8 mouse cellular contexts compared by ENCODE assay signal in the genomic region with DNA sequence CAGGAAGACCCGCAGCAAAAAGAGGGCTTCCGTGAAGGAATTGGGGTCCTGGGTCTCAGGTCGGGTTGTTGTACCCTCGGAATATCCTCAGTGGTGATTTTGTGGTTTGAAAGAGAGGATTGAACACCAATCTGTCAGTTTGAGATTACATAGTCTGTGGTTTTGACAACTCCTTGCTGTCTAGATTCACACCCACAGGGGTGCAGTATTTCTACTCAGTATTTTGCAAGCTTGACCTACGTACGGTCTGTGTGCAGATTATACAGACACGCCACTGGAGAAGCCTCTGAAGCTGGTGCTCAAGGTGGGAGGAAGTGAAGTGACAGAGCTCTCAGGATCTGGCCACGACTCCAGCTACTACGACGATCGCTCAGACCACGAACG. TPM values are rescaled to one million over a fixed set of nuclear protein-coding genes. Genes with fewer than 3 reads are reported as not detected.
DNase-seq lines count a peak whose midpoint lies in the region; ATAC-seq and TF ChIP-seq lines count a peak whose summit lies in the region.

No protein-coding gene starts in this region.

- no peak for TF ChIP-seq CTCF in testis, adult 2 months (IDR thresholded peaks at IDR 0.05; ENCODE audit: control insufficient read depth, insufficient read depth, insufficient replicate concordance, low read depth, low read length)

- H3K4me2 ChIP-seq in intestine, embryonic 16.5 days (ENCODE audit: low read depth, low read length), result peak overlapping the region; percentile 81

- WGBS in intestine, embryonic 16.5 days, result 34% methylated on average over 13 of the region's 13 CpGs

- peak overlapping the region; percentile 98 for H3K4me3 ChIP-seq in testis, adult 2 months (ENCODE audit: control insufficient read depth, low read depth, low read length)
- peak overlapping the region; percentile 85 for H3K4me3 ChIP-seq in intestine, embryonic 16.5 days (ENCODE audit: low read length)

- H3K36me3 ChIP-seq in testis, adult 2 months (ENCODE audit: control insufficient read depth, insufficient read depth, low read length), result peaks cover 1% of the 10 kb centered on the region
- peaks cover 6% of the 10 kb centered on the region; the same call in 1 of the 2 replicates for H3K36me3 ChIP-seq in intestine, embryonic 16.5 days (ENCODE audit: control insufficient read depth, insufficient read depth, low read length)

- H3K4me1 ChIP-seq in testis, adult 2 months (ENCODE audit: control insufficient read depth, insufficient read depth, low read length), result peaks cover 7% of the 10 kb centered on the region
- H3K4me1 ChIP-seq in intestine, embryonic 16.5 days (ENCODE audit: control insufficient read depth, insufficient read depth, low read length), result peaks cover 12% of the 10 kb centered on the region

- TF ChIP-seq POLR2A in testis, adult 2 months (IDR thresholded peaks at IDR 0.05; ENCODE audit: control insufficient read depth, low read depth, low read length), result no peak

- peak overlapping the region; percentile 82 for H3K9ac ChIP-seq in intestine, embryonic 16.5 days (ENCODE audit: low read depth, low read length)

- peak; percentile 21 for ATAC-seq in intestine, embryonic 16.5 days
- ATAC-seq in monocyte, adult 5-6 weeks (replicated peaks; ENCODE audit: insufficient number of reproducible peaks, low FRiP score, low TSS enrichment, poor library complexity, severe bottlenecking), result peak; percentile 37; the same call in 1 of the 2 replicates

- no peaks in the 10 kb centered on the region for H3K9me3 ChIP-seq in intestine, embryonic 16.5 days (ENCODE audit: control insufficient read depth, low read length)

- DNase-seq in adrenal gland, adult 2 months, result peak; percentile 4
- no peak for DNase-seq in adrenal gland, adult 8-10 months
- DNase-seq in testis, postnatal 14 days (ENCODE audit: low spot score), result no peak
- DNase-seq in gastrocnemius, adult 18-20 months (ENCODE audit: low spot score), result no peak
- DNase-seq in left cerebral cortex, adult 18-20 months (ENCODE audit: low spot score in 2 of 2), result no peak

- H3K27ac ChIP-seq in testis, adult 2 months (ENCODE audit: control insufficient read depth, insufficient read depth, low read depth, low read length), result peak overlapping the region; percentile 95
- H3K27ac ChIP-seq in intestine, embryonic 16.5 days (ENCODE audit: low read length), result peak overlapping the region; percentile 90

- H3K27me3 ChIP-seq in testis, adult 2 months (ENCODE audit: control insufficient read depth, insufficient read depth, low read length), result no peaks in the 10 kb centered on the region
- H3K27me3 ChIP-seq in intestine, embryonic 16.5 days (replicated peaks; ENCODE audit: control insufficient read depth, insufficient read depth, low read length), result no peaks in the 10 kb centered on the region

RNA-seq across cellular contexts. Expression of a gene that starts 0.6 kb away (rescaled TPM):
- 10 to 100 TPM; 28.7 to 29.1 TPM for total RNA-seq in adrenal gland, adult 2 months (2021)
- 16.4 and 16.8 TPM in 2 replicates for polyA plus RNA-seq in adrenal gland, adult 2 months (2012; rRNA removed)
- total RNA-seq in adrenal gland, adult 8-10 months (2022), result 10 to 100 TPM; 29.7 to 53.5 (median 41.0) TPM
- polyA plus RNA-seq in testis, adult 2 months (2012; rRNA removed), result 49.1 and 50.8 TPM in 2 replicates
- 35.7 and 37.4 TPM in 2 replicates for polyA plus RNA-seq in intestine, embryonic 16.5 days (2015; fragmentation: Nextera tagmentation; extraction: Ambion mirVana)
- 129 to 150 TPM (median 134 TPM) in 3 replicates for total RNA-seq in monocyte, adult 5-6 weeks (2017)
- total RNA-seq in gastrocnemius, adult 18-20 months (2021), result 1 to 10 TPM; 8.8 to 9.4 TPM
- total RNA-seq in left cerebral cortex, adult 18-20 months (2021), result 10 to 100 TPM; 75.9 to 85.0 TPM

RNA-seq across cellular contexts. Expression of a gene that starts 0.6 kb away (rescaled TPM):
- 1 to 10 TPM in 1 of 2 experiments, under 1 TPM in 1; 0.69 to 2.2 TPM for total RNA-seq in adrenal gland, adult 2 months (2021)
- 0.12 TPM in 1 of 2 replicates, not detected in the other for polyA plus RNA-seq in adrenal gland, adult 2 months (2012; rRNA removed)
- 1 to 10 TPM in 3 of 4 experiments, under 1 TPM in 1; 0.87 to 1.6 (median 1.2) TPM for total RNA-seq in adrenal gland, adult 8-10 months (2022)
- polyA plus RNA-seq in testis, adult 2 months (2012; rRNA removed), result 4.1 and 5.0 TPM in 2 replicates
- polyA plus RNA-seq in intestine, embryonic 16.5 days (2015; fragmentation: Nextera tagmentation; extraction: Ambion mirVana), result 26.2 and 32.2 TPM in 2 replicates
- total RNA-seq in monocyte, adult 5-6 weeks (2017), result 1.4 to 3.0 TPM (median 2.7 TPM) in 3 replicates
- total RNA-seq in gastrocnemius, adult 18-20 months (2021), result under 1 TPM; 0.27 to 0.28 TPM
- total RNA-seq in left cerebral cortex, adult 18-20 months (2021), result under 1 TPM; 0.37 to 0.79 TPM

RNA-seq across cellular contexts. Expression of a gene that starts 25.5 kb away (rescaled TPM):
- not detected for total RNA-seq in adrenal gland, adult 2 months (2021)
- polyA plus RNA-seq in adrenal gland, adult 2 months (2012; rRNA removed), result not detected in 2 replicates
- total RNA-seq in adrenal gland, adult 8-10 months (2022), result not detected
- polyA plus RNA-seq in testis, adult 2 months (2012; rRNA removed), result 40.2 and 44.3 TPM in 2 replicates
- polyA plus RNA-seq in intestine, embryonic 16.5 days (2015; fragmentation: Nextera tagmentation; extraction: Ambion mirVana), result not detected in 2 replicates
- not detected in 3 replicates for total RNA-seq in monocyte, adult 5-6 weeks (2017)
- total RNA-seq in gastrocnemius, adult 18-20 months (2021), result not detected
- total RNA-seq in left cerebral cortex, adult 18-20 months (2021), result not detected
